Mouse (Mus musculus) embryonic facial prominence, embryonic 13.5 days (tissue): Measurements from ENCODE around the gene Was. TPM values are rescaled to one million over a fixed set of nuclear protein-coding genes. Genes with fewer than 3 reads are reported as not detected.
"Not testable (repeated sequence)": the region's sequence is repeated elsewhere in the genome, so short reads cannot be mapped to it uniquely, and the experiment has no call there.

ENCODE experiments used
- ATAC-seq: fragments of 200-750 bp; cut with Nextera tagmentation; 2 replicates; pipeline ENCODE4 v1.8.0; 2017; ENCODE audit warnings: low read depth; ENCODE audit not compliant: insufficient number of reproducible peaks, insufficient read depth, low FRiP score, low TSS enrichment
- H3K27ac ChIP-seq: fragments of 300-500 bp; sonication (generic); 2 replicates; pipeline ENCODE4 v1.5.1; 2015; ENCODE audit warnings: moderate library complexity, mild to moderate bottlenecking, inconsistent platforms
- H3K27me3 ChIP-seq: fragments of 300-500 bp; sonication (generic); 2 replicates; pipeline ENCODE4 v1.6.1; 2015; ENCODE audit warnings: mild to moderate bottlenecking, inconsistent platforms
- H3K36me3 ChIP-seq: fragments of 300-500 bp; sonication (generic); 2 replicates; pipeline ENCODE4 v1.6.1; 2015; ENCODE audit warnings: mild to moderate bottlenecking, inconsistent platforms
- H3K4me1 ChIP-seq: fragments of 300-500 bp; sonication (generic); 2 replicates; pipeline ENCODE4 v1.6.1; 2015; ENCODE audit warnings: inconsistent platforms
- H3K4me2 ChIP-seq: fragments of 300-500 bp; sonication (generic); 2 replicates; pipeline ENCODE4 v1.6.1; 2015; ENCODE audit warnings: moderate library complexity, mild to moderate bottlenecking, inconsistent platforms
- H3K4me3 ChIP-seq: fragments of 300-500 bp; sonication (generic); 2 replicates; pipeline ENCODE4 v1.5.1; 2015; ENCODE audit warnings: mild to moderate bottlenecking, inconsistent platforms
- H3K9ac ChIP-seq: fragments of 300-500 bp; sonication (generic); 2 replicates; pipeline ENCODE4 v1.6.1; 2015; ENCODE audit warnings: mild to moderate bottlenecking, inconsistent platforms
- H3K9me3 ChIP-seq: fragments of 300-500 bp; sonication (generic); 2 replicates; pipeline ENCODE4 v1.6.1; 2016; ENCODE audit warnings: inconsistent platforms
- WGBS: fragments of 180-500 bp; shearing (Covaris S2); methylation state at CpG from one replicate; pipeline ENCODE4 v1.1.7; 2015; ENCODE audit warnings: mixed read lengths; 5-methylcytosine and 5-hydroxymethylcytosine counted together
- polyA plus RNA-seq: library from polyadenylated mRNA; unstranded; fragments of >200 nt; fragmentation: Nextera tagmentation; extraction: Ambion mirVana; gene quantifications from 2 replicates; pipeline ENCODE4 v1.2.1, GENCODE M21; 2015

Was gene
- polyA plus RNA-seq, 1 experiment from 2014 or later, result 0.41 TPM

DNA sequence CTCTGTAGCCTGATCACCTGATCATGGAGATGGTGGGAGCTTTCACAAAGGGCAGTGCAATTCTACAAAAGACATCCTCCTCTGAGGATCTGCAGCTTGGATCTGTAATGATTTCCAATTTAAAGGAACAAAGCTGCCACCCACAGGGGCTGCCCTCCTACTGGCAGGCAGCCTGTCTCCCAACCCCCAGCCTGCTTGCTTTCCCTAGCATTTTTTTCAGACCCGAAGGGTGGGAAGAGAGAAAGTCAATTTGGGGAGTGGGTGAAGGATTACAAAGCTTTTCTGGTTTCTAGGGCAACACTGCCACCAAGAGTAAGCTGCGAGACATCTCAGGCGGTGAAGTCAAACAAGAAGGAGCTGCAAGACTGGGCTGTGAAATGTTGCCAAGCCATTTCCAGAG, 10.7 kb upstream of the Was start:
- Histone ChIP-seq H3K27me3 (no peaks in the 10 kb centered on the region), H3K27ac (peak overlapping the region; percentile 62; the same call in 1 of the 2 replicates), H3K9me3 (no peaks in the 10 kb centered on the region), H3K9ac (no peak overlapping the region), H3K36me3 (no peaks in the 10 kb centered on the region), H3K4me1 (no peaks in the 10 kb centered on the region), H3K4me3 (no peak overlapping the region), H3K4me2 (peak overlapping the region; percentile 14)
- 27% methylated on average over 3 of the region's 3 CpGs for WGBS
- ATAC-seq, result no peak

DNA sequence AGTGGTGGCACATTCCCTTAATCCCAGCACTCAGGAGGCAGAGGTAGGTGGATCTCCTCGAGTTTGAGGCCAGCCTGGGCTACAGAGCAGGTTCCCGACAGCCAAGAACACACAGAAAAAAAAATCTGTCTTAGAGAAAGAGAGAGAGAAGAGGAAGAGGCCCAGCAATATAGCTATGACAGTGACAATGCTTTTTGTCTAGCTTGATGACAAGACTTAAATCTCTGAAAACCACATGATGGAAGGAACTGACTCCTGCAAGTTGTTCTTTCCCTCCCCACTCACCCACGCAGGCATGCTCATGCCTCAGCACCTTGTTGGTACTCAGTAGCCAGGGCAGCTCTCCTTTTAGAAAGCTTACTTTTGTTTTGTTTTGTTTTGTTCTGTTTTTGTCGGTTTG, 9.1 kb upstream of the Was start:
- Histone ChIP-seq H3K27me3 (no peaks in the 10 kb centered on the region), H3K4me1 (no peaks in the 10 kb centered on the region), H3K4me2 (no peak overlapping the region), H3K27ac (no peak overlapping the region), H3K9me3 (no peaks in the 10 kb centered on the region), H3K4me3 (no peak overlapping the region), H3K9ac (no peak overlapping the region), H3K36me3 (no peaks in the 10 kb centered on the region)
- 69% methylated on average over 4 of the region's 4 CpGs for WGBS
- ATAC-seq, result no peak

DNA sequence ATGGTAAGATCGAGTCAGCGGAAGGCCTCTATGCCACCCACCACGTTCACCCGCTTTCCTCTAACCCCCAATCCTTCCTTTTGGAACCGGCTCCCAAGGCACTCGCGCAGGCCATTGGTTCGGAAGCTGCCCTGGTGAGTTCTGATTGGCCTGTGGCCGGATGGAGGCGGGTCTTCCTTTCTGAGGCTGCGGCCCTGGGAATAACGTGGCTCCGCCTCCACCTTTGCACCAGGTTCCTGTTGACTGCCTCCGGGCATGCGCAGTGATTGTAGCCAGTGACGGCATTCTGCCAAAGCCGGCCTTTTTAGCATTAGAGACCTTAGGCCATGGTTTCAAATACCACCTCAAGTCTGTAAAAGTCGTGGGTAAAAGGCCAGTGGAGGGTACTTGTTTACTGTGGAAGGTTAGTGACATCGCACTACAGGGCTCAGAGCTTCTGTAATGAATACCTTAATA, 6.5 kb upstream of the Was start:
- H3K27ac ChIP-seq, result 0 out of 2 replicates have a peak overlapping the region, but pooled peaks have one; percentile 22
- no peaks in the 10 kb centered on the region for H3K36me3 ChIP-seq
- H3K4me2 ChIP-seq, result peak overlapping the region; percentile 50
- no peaks in the 10 kb centered on the region for H3K9me3 ChIP-seq
- no peaks in the 10 kb centered on the region for H3K27me3 ChIP-seq
- no peaks in the 10 kb centered on the region for H3K4me1 ChIP-seq
- 0 out of 2 replicates have a peak overlapping the region, but pooled peaks have one; percentile 51 for H3K9ac ChIP-seq
- WGBS, result 20% methylated on average over 19 of the region's 19 CpGs
- peak overlapping the region; percentile 31 for H3K4me3 ChIP-seq
- ATAC-seq, result peak; percentile 94

DNA sequence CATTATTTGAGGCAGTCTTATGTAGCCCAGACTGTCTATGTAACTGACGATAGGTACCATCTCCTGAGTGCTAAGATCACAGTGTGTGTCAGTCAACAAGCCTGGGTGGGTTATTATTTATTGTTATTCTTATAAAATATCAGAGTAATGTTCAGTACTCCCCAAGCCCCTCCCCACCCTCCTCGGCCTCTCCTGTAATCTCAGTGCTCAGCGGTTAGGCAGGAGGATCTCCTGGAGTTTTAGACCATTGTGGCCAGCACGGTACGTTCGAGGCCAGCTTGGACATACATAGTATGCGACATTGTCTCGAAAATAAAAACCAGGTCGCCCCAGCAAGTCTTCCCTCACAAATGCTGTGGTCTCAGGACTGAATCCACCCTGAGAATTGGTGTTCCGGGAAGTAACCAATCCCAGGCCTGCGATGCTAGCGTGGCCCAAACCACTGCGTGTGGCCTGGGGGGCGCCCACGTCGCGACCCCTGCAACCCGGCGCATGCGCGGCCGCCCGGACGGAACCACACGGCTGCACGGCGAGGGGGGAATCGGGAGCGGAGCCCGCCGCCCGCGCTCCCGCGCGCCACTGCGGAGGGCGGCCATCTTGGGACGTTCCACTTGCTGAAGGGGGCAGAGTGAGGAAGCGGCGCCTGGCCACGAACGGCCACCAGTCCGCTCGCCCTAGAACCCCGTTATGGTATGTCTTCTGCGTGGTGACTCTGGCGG, 5.9 kb upstream of the Was start:
- Histone ChIP-seq H3K4me3 (peak overlapping the region; percentile 37), H3K4me2 (peak overlapping the region; percentile 50)
- not testable (repeated sequence) for H3K27me3 ChIP-seq, H3K27ac ChIP-seq, H3K9me3 ChIP-seq, H3K36me3 ChIP-seq, H3K4me1 ChIP-seq, H3K9ac ChIP-seq
- peak; percentile 87 for ATAC-seq
- WGBS, result 35% methylated on average over 27 of the region's 48 CpGs

DNA sequence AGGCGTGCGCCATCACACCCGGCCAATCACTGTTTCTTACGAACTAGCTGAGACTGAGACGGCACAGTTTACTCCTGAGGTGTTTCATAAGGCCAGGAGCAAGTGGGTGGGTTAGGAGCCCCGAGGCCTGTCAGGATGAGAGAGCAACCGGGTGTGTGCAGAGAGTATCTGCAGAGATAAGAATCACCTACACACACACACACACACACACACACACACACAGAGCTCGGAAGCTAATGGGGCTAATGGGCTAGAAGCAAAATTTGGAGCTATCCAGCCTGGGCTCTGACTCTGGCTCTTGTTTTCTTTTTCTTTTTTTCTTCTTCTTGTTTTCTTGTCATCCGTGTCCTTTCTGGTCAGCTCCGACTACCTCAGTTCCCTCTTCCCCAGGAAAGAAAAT, 5.2 kb upstream of the Was start:
- Histone ChIP-seq H3K9ac (no peak overlapping the region), H3K4me2 (peak overlapping the region; percentile 49), H3K9me3 (no peaks in the 10 kb centered on the region), H3K4me3 (peak overlapping the region; percentile 37), H3K36me3 (no peaks in the 10 kb centered on the region), H3K27ac (no peak overlapping the region), H3K4me1 (no peaks in the 10 kb centered on the region), H3K27me3 (no peaks in the 10 kb centered on the region)
- no peak for ATAC-seq
- 89% methylated on average over 10 of the region's 10 CpGs for WGBS

DNA sequence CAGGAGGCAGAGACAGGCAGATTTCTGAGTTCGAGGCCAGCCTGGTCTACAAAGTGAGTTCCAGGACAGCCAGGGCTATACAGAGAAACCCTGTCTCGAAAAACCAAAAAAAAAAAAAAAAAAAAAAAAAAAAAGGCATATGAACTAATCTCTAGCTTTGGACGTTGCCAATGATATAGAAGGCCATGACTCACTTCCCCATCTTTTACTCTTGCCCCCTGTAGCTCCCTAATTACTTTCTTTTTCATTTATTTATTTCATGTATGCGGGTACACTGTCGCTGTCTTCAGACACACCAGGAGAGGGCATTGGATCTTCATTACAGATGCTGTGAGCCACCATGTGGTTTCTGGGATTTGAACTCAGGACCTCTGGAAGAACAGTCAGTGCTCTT, 653 bp upstream of the Was start:
- not testable (repeated sequence) for H3K4me1 ChIP-seq, H3K4me2 ChIP-seq, H3K9me3 ChIP-seq, ATAC-seq, H3K27me3 ChIP-seq, H3K27ac ChIP-seq, H3K4me3 ChIP-seq, H3K9ac ChIP-seq, H3K36me3 ChIP-seq
- 79% methylated on average over 5 of the region's 5 CpGs for WGBS

DNA sequence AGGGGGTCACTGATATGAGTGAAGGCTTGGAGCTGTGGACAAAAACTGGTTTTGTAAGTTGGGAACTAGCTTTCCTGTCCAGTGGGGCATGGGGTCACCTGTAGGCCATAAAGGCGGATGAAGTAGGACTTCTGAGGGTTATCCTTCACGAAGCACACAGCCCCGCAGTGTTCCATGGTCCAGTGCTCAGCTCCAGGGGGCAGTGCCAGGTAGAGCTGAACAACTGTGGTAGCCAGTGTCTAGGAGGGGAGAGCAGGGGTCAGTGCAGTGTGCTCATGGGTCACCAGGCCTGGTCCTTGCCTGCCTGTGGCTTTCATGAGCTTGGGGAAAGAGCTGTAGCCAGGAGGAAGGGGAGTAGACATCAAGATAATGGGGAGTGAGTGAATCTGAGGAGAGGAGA, 552 bp downstream of the Was start:
- no peak overlapping the region for H3K4me3 ChIP-seq
- no peaks in the 10 kb centered on the region for H3K4me1 ChIP-seq
- ATAC-seq, result no peak
- H3K9ac ChIP-seq, result no peak overlapping the region
- H3K9me3 ChIP-seq, result no peaks in the 10 kb centered on the region
- no peaks in the 10 kb centered on the region for H3K36me3 ChIP-seq
- no peaks in the 10 kb centered on the region for H3K27me3 ChIP-seq
- no peak overlapping the region for H3K4me2 ChIP-seq
- H3K27ac ChIP-seq, result no peak overlapping the region
- 87% methylated on average over 3 of the region's 3 CpGs for WGBS

DNA sequence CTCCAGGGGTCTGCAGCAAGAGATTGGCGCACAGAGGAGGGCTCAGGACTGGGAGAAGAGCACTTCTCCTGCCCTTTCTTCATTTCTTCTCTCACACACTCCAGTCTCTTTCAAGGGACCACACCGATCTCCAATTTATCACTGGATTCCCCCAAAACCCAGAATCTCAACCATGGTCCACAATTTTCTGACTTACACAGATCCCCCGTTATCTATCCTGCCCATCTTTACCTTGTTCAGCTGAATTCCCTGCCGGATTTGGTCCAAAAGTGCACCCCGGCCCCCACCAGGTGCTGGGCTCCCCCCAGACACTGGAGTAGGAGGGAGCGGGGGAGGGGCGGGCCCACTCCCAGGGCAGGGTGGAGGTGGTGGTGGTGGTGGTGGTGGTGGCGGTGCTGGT, 4.7 kb downstream of the Was start:
- no peaks in the 10 kb centered on the region for H3K9me3 ChIP-seq
- ATAC-seq, result no peak
- no peaks in the 10 kb centered on the region for H3K27me3 ChIP-seq
- H3K27ac ChIP-seq, result no peak overlapping the region
- H3K9ac ChIP-seq, result no peak overlapping the region
- no peak overlapping the region for H3K4me3 ChIP-seq
- no peaks in the 10 kb centered on the region for H3K36me3 ChIP-seq
- H3K4me2 ChIP-seq, result no peak overlapping the region
- WGBS, result 79% methylated on average over 8 of the region's 8 CpGs
- H3K4me1 ChIP-seq, result no peaks in the 10 kb centered on the region

DNA sequence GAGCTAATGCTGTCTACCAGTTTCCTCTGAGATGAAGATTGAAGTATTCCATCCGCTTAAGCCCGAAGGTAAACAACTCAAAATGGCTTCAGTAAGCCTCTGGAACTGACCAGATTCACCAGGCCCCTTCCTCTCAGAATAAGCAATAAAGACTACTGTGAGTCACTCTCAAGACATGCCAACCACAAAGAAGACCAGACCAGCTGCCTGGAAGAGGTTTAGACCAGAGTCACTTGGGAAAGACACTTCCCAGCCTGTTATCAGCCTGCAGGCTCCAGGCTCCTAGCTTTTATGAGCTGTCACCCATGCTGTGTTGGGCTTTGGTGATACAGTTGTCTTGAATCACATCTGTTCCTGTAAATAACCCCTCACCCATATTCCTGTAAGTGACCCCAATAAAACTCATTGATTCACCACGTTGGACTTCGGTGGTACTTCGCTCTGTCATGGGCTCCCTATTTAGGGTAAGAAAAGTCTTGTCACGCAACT, 5.5 kb downstream of the Was start:
- ATAC-seq, result no peak
- WGBS, result 91% methylated on average over 6 of the region's 6 CpGs
- Histone ChIP-seq H3K36me3 (no peaks in the 10 kb centered on the region), H3K9me3 (no peaks in the 10 kb centered on the region), H3K4me3 (no peak overlapping the region), H3K27ac (no peak overlapping the region), H3K9ac (no peak overlapping the region), H3K27me3 (no peaks in the 10 kb centered on the region), H3K4me1 (no peaks in the 10 kb centered on the region), H3K4me2 (no peak overlapping the region)

DNA sequence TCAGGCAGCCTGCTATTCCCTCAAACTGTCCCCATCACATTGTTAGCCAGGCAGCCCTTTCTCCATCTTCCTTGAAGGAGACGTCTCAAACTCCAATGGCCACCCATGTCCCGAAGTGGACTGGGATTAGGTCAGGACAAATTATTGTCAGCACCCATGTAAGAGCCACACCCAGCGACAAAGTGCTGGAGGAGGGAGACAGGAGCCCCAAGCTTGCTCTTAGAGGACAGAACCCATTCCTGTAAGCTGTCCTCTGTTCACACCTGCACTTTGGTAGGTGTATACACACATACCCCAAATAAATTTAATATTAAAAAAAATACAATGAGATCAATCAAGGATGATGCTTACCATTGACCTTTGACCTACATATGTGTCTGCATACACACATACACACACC, 15.2 kb downstream of the Was start:
- Histone ChIP-seq H3K4me2 (peak overlapping the region; percentile 55), H3K4me3 (peak overlapping the region; percentile 55), H3K9me3 (no peaks in the 10 kb centered on the region), H3K27ac (peak overlapping the region; percentile 55; the same call in 1 of the 2 replicates), H3K9ac (peak overlapping the region; percentile 58; the same call in 1 of the 2 replicates), H3K4me1 (peaks cover 4% of the 10 kb centered on the region; the same call in 1 of the 2 replicates), H3K36me3 (peaks cover 10% of the 10 kb centered on the region; the same call in 1 of the 2 replicates), H3K27me3 (no peaks in the 10 kb centered on the region)
- 25% methylated on average over 3 of the region's 3 CpGs for WGBS
- ATAC-seq, result no peak

DNA sequence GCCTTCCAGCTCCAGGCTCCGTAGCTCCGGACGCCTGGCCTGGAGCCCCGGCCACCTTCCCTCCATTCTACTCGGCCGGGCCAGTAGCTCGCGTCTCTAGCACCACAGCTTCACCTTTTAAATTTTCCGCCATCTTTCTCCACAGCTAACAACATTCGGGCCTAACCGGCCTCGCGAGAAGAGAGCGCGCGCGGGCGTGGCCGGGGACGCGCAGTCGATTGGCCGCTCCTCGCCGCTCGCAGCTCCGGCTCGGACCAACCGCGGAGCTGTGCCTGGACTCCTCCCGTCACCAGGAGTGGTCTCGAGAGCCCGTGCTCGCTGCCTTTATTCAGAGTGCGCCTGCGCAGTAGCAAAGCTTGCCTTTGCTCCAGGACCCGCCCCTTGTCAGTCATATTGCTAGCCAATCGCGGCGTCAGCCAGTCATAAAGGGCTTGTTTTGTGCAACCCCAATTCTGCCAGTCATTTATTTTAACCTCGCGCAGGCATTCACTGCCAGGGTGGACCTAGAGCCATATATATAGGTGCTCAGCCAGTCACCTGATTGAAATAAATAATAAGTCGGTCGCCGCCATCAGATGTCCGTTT, 15.8 kb downstream of the Was start, which contains the start of gene Suv39h1:
TSS of gene Suv39h1 (minus strand) at position 331 of the 585 bp plus-strand sequence.
- 24% methylated on average over 46 of the region's 46 CpGs for WGBS
- ATAC-seq, result peak; percentile 93
- Histone ChIP-seq H3K4me3 (peak within 1 kb of the TSS; percentile 55), H3K27me3 (no peaks in the 10 kb centered on the region), H3K36me3 (peaks cover 11% of the 10 kb centered on the region; the same call in 1 of the 2 replicates), H3K27ac (peak within 1 kb of the TSS; percentile 91), H3K4me2 (peak within 1 kb of the TSS; percentile 57), H3K4me1 (peaks cover 4% of the 10 kb centered on the region; the same call in 1 of the 2 replicates), H3K9ac (peak within 1 kb of the TSS; percentile 77), H3K9me3 (no peaks in the 10 kb centered on the region)
